Mouse (Mus musculus): Measurements from ENCODE around the gene Cped1.

DNA sequence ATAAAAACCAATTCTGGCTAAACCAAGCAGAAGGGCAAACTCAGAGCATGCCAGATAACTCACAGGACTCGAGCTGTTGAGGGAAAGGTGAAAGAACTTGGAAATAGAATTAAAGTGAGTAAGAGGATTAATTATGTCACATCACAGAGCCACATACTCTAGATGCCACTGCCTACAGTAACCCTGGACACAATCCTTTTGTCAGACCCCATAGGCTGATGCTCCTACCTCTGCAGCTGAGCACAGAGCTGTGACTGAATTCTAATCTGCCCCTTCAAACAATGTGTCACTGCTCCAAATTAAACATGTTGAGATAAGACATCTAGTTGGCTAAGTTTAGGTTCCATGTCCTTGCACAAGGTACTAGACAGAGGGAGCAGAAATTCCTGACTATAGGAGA is 176.2 kb downstream of the Cped1 start:
- no peak for TF ChIP-seq POLR2A (IDR thresholded peaks at IDR 0.05; ENCODE audit: control insufficient read depth, low read depth, low read length)
- no peak for TF ChIP-seq CTCF (IDR thresholded peaks at IDR 0.05; ENCODE audit: control insufficient read depth, insufficient read depth, insufficient replicate concordance, low read depth, low read length)
